Mouse (Mus musculus) heart, embryonic 13.5 days (tissue): ENCODE measurements around the gene Tha1. TPM values are rescaled to one million over a fixed set of nuclear protein-coding genes. Genes with fewer than 3 reads are reported as not detected.

Experiments
- ATAC-seq: fragments of 200-750 bp; cut with Nextera tagmentation; 2 replicates; pipeline ENCODE4 v1.8.0; 2017; ENCODE audit warnings: moderate TSS enrichment; ENCODE audit not compliant: insufficient number of reproducible peaks, low FRiP score, low TSS enrichment; ENCODE audit errors: extremely low read depth
- H3K27ac ChIP-seq: fragments of 300-500 bp; sonication (generic); replicated peaks from 2 replicates; pipeline ENCODE4 v1.5.1; 2015; ENCODE audit warnings: moderate library complexity, mild to moderate bottlenecking, inconsistent platforms
- H3K27me3 ChIP-seq: fragments of 300-500 bp; sonication (generic); replicated peaks from 2 replicates; pipeline ENCODE4 v1.6.1; 2015; ENCODE audit warnings: mild to moderate bottlenecking, inconsistent platforms
- H3K36me3 ChIP-seq: fragments of 300-500 bp; sonication (generic); 2 replicates; pipeline ENCODE4 v1.6.1; 2015; ENCODE audit warnings: mild to moderate bottlenecking, inconsistent platforms
- H3K4me1 ChIP-seq: fragments of 300-500 bp; sonication (generic); 2 replicates; pipeline ENCODE4 v1.6.1; 2015; ENCODE audit warnings: inconsistent platforms
- H3K4me2 ChIP-seq: fragments of 300-500 bp; sonication (generic); 2 replicates; pipeline ENCODE4 v1.6.1; 2015; ENCODE audit warnings: inconsistent platforms, mild to moderate bottlenecking, moderate library complexity
- H3K4me3 ChIP-seq: fragments of 300-500 bp; sonication (generic); 2 replicates; pipeline ENCODE4 v1.5.1; 2015; ENCODE audit warnings: moderate library complexity, mild to moderate bottlenecking, inconsistent platforms
- H3K9ac ChIP-seq: fragments of 300-500 bp; sonication (generic); 2 replicates; pipeline ENCODE4 v1.6.1; 2015; ENCODE audit warnings: inconsistent platforms, mild to moderate bottlenecking, moderate library complexity
- H3K9me3 ChIP-seq: fragments of 300-500 bp; sonication (generic); 2 replicates; pipeline ENCODE4 v1.6.1; 2016; ENCODE audit warnings: inconsistent platforms
- WGBS: fragments of 180-500 bp; shearing (Covaris S2); methylation state at CpG from one replicate; pipeline ENCODE4 v1.1.7; 2015; ENCODE audit warnings: mixed read lengths; 5-methylcytosine and 5-hydroxymethylcytosine counted together
- polyA plus RNA-seq: library from polyadenylated mRNA; unstranded; fragments of >200 nt; fragmentation: Nextera tagmentation; extraction: Ambion mirVana; gene quantifications from 2 replicates; pipeline ENCODE4 v1.2.1, GENCODE M21; 2015

The Tha1 gene
- polyA plus RNA-seq, 1 experiment from 2014 or later, result 4.6 TPM

GRCm38 (mm10) chr11:117894676-117895075, 21.4 kb upstream of the Tha1 start:
- Histone ChIP-seq H3K36me3 (no peaks in the 10 kb centered on the region), H3K27me3 (peaks cover 14% of the 10 kb centered on the region), H3K9me3 (no peaks in the 10 kb centered on the region), H3K4me3 (no peak overlapping the region), H3K9ac (no peak overlapping the region), H3K4me2 (no peak overlapping the region), H3K4me1 (peaks cover 25% of the 10 kb centered on the region), H3K27ac (no peak overlapping the region)
- ATAC-seq, result no peak
- 49% methylated on average over 10 of the region's 10 CpGs for WGBS

- peaks cover 32% of the 10 kb centered on the region for H3K27me3 ChIP-seq
- H3K4me2 ChIP-seq, result no peak overlapping the region
- ATAC-seq, result no peak
- no peak overlapping the region for H3K27ac ChIP-seq
- no peaks in the 10 kb centered on the region for H3K9me3 ChIP-seq
- H3K4me3 ChIP-seq, result no peak overlapping the region
- 52% methylated on average over 6 of the region's 6 CpGs for WGBS
- H3K4me1 ChIP-seq, result peaks cover 39% of the 10 kb centered on the region
- H3K36me3 ChIP-seq, result no peaks in the 10 kb centered on the region
- no peak overlapping the region for H3K9ac ChIP-seq
Measured at GRCm38 (mm10) chr11:117892199-117892598, 18.9 kb upstream of the Tha1 start.

GRCm38 (mm10) chr11:117891581-117892175, 18.4 kb upstream of the Tha1 start:
- H3K4me2 ChIP-seq, result no peak overlapping the region
- peaks cover 37% of the 10 kb centered on the region for H3K4me1 ChIP-seq
- no peak for ATAC-seq
- 85% methylated on average over 19 of the region's 19 CpGs for WGBS
- H3K4me3 ChIP-seq, result no peak overlapping the region
- H3K36me3 ChIP-seq, result no peaks in the 10 kb centered on the region
- no peak overlapping the region for H3K27ac ChIP-seq
- no peaks in the 10 kb centered on the region for H3K9me3 ChIP-seq
- no peak overlapping the region for H3K9ac ChIP-seq
- peaks cover 32% of the 10 kb centered on the region for H3K27me3 ChIP-seq

GRCm38 (mm10) chr11:117890519-117891282, 17.4 kb upstream of the Tha1 start:
- Histone ChIP-seq H3K9me3 (no peaks in the 10 kb centered on the region), H3K4me2 (peak overlapping the region; percentile 66), H3K4me3 (no peak overlapping the region), H3K36me3 (no peaks in the 10 kb centered on the region), H3K27ac (no peak overlapping the region; the same call in 1 of the 2 replicates), H3K9ac (peak overlapping the region; percentile 44), H3K4me1 (peaks cover 35% of the 10 kb centered on the region), H3K27me3 (peaks cover 32% of the 10 kb centered on the region)
- WGBS, result 21% methylated on average over 13 of the region's 13 CpGs
- no peak for ATAC-seq

- H3K4me2 ChIP-seq, result peak overlapping the region; percentile 66
- peaks cover 32% of the 10 kb centered on the region for H3K27me3 ChIP-seq
Measured at GRCm38 (mm10) chr11:117889887-117890340, 16.6 kb upstream of the Tha1 start.

GRCm38 (mm10) chr11:117888853-117889822, 15.9 kb upstream of the Tha1 start:
- 10% methylated on average over 33 of the region's 33 CpGs for WGBS
- Histone ChIP-seq H3K4me1 (peaks cover 35% of the 10 kb centered on the region), H3K36me3 (no peaks in the 10 kb centered on the region), H3K27ac (peak overlapping the region; percentile 6), H3K4me2 (peak overlapping the region; percentile 66), H3K9ac (peak overlapping the region; percentile 75), H3K4me3 (peak overlapping the region; percentile 44), H3K9me3 (no peaks in the 10 kb centered on the region), H3K27me3 (peaks cover 34% of the 10 kb centered on the region)
- no peak for ATAC-seq

More at GRCm38 (mm10) chr11:117889887-117890340, 16.6 kb upstream of the Tha1 start:
- Histone ChIP-seq H3K9ac (peak overlapping the region; percentile 75), H3K27ac (peak overlapping the region; percentile 6; the same call in 1 of the 2 replicates), H3K9me3 (no peaks in the 10 kb centered on the region), H3K4me3 (0 out of 2 replicates have a peak overlapping the region, but pooled peaks have one; percentile 44), H3K36me3 (no peaks in the 10 kb centered on the region), H3K4me1 (peaks cover 35% of the 10 kb centered on the region)
- 21% methylated on average over 11 of the region's 11 CpGs for WGBS
- no peak for ATAC-seq

GRCm38 (mm10) chr11:117888168-117888852, 15.0 kb upstream of the Tha1 start:
- 30% methylated on average over 20 of the region's 20 CpGs for WGBS
- Histone ChIP-seq H3K9ac (peak overlapping the region; percentile 75; the same call in 1 of the 2 replicates), H3K4me2 (peak overlapping the region; percentile 66), H3K27me3 (peaks cover 39% of the 10 kb centered on the region), H3K4me1 (peaks cover 35% of the 10 kb centered on the region), H3K9me3 (no peaks in the 10 kb centered on the region), H3K4me3 (peak overlapping the region; percentile 44; the same call in 1 of the 2 replicates), H3K36me3 (no peaks in the 10 kb centered on the region), H3K27ac (no peak overlapping the region)
- ATAC-seq, result no peak

- WGBS, result 50% methylated on average over 5 of the region's 5 CpGs
- no peaks in the 10 kb centered on the region for H3K36me3 ChIP-seq
- no peak overlapping the region for H3K27ac ChIP-seq
- peaks cover 31% of the 10 kb centered on the region for H3K27me3 ChIP-seq
- peaks cover 47% of the 10 kb centered on the region for H3K4me1 ChIP-seq
- H3K4me2 ChIP-seq, result no peak overlapping the region
- no peak for ATAC-seq
- no peak overlapping the region for H3K9ac ChIP-seq
- H3K4me3 ChIP-seq, result no peak overlapping the region
- no peaks in the 10 kb centered on the region for H3K9me3 ChIP-seq
Measured at GRCm38 (mm10) chr11:117886000-117886399, 12.7 kb upstream of the Tha1 start.

- peak overlapping the region; percentile 64; the same call in 1 of the 2 replicates for H3K27ac ChIP-seq
- peaks cover 48% of the 10 kb centered on the region for H3K4me1 ChIP-seq
- H3K4me3 ChIP-seq, result no peak overlapping the region
- H3K9ac ChIP-seq, result peak overlapping the region; percentile 33; the same call in 1 of the 2 replicates
- ATAC-seq, result no peak
- no peaks in the 10 kb centered on the region for H3K36me3 ChIP-seq
- 85% methylated on average over 1 of the region's 1 CpGs for whole genome bisulfite sequencing
- H3K4me2 ChIP-seq, result no peak overlapping the region
- no peaks in the 10 kb centered on the region for H3K9me3 ChIP-seq
- H3K27me3 ChIP-seq, result peaks cover 7% of the 10 kb centered on the region; the same call in 1 of the 2 replicates
Measured at GRCm38 (mm10) chr11:117882208-117882607, 8.9 kb upstream of the Tha1 start.

- WGBS, result 20% methylated on average over 8 of the region's 8 CpGs
- no peak overlapping the region for H3K4me2 ChIP-seq
- peaks cover 53% of the 10 kb centered on the region for H3K4me1 ChIP-seq
- peaks cover 7% of the 10 kb centered on the region; the same call in 1 of the 2 replicates for H3K27me3 ChIP-seq
- peak overlapping the region; percentile 64 for H3K27ac ChIP-seq
- no peaks in the 10 kb centered on the region for H3K9me3 ChIP-seq
- no peaks in the 10 kb centered on the region for H3K36me3 ChIP-seq
- H3K9ac ChIP-seq, result peak overlapping the region; percentile 33
- no peak for ATAC-seq
- H3K4me3 ChIP-seq, result no peak overlapping the region
Measured at GRCm38 (mm10) chr11:117881787-117882186, 8.5 kb upstream of the Tha1 start.
